Mouse (Mus musculus) heart, embryonic 14.5 days (tissue): ENCODE measurements around the gene Mustn1. TPM values are rescaled to one million over a fixed set of nuclear protein-coding genes. Genes with fewer than 3 reads are reported as not detected.

Source experiments
- ATAC-seq: fragments of 200-750 bp; cut with Nextera tagmentation; 2 replicates; pipeline ENCODE4 v1.8.0; 2017; ENCODE audit warnings: low read depth, moderate TSS enrichment; ENCODE audit not compliant: insufficient number of reproducible peaks, insufficient read depth, low FRiP score
- H3K27ac ChIP-seq, 2 experiments: fragments of 200-500 bp in 1 of 2; fragments of 300-500 bp in 1 of 2; sonication (generic) in 1 of 2; replicated peaks in 1 of 2; 2 replicates each; pipeline ENCODE4 v1.5.1; 2012 to 2014; ENCODE audit warnings: low read depth in 2 of 2, low read length in 2 of 2, control low read depth in 1 of 2, mild to moderate bottlenecking in 1 of 2, mixed read lengths in 1 of 2; ENCODE audit not compliant: control insufficient read depth in 1 of 2, insufficient read depth in 1 of 2
- H3K27me3 ChIP-seq: fragments of 300-500 bp; sonication (generic); 2 replicates; pipeline ENCODE4 v1.6.1; 2014; ENCODE audit warnings: mild to moderate bottlenecking, low read length, control low read depth; ENCODE audit not compliant: control insufficient read depth, insufficient read depth
- H3K36me3 ChIP-seq: fragments of 300-500 bp; sonication (generic); 2 replicates; pipeline ENCODE4 v1.6.1; 2014; ENCODE audit warnings: mild to moderate bottlenecking, control low read depth, low read length, mixed read lengths; ENCODE audit not compliant: control insufficient read depth, insufficient read depth
- H3K4me1 ChIP-seq, 2 experiments: fragments of 200-500 bp in 1 of 2; fragments of 300-500 bp in 1 of 2; sonication (generic) in 1 of 2; 2 replicates each; pipeline ENCODE4 v1.6.1; 2012 to 2014; ENCODE audit warnings: low read length in 2 of 2, control low read depth in 1 of 2, mixed read lengths in 1 of 2; ENCODE audit not compliant: control insufficient read depth in 2 of 2, insufficient read depth in 2 of 2
- H3K4me2 ChIP-seq: fragments of 300-500 bp; sonication (generic); 2 replicates; pipeline ENCODE4 v1.6.1; 2014; ENCODE audit warnings: mild to moderate bottlenecking, low read length
- H3K4me3 ChIP-seq, 2 experiments: fragments of 200-500 bp in 1 of 2; fragments of 300-500 bp in 1 of 2; sonication (generic) in 1 of 2; 2 replicates each; pipeline ENCODE4 v1.5.1; 2012 to 2014; ENCODE audit warnings: low read length in 2 of 2, mild to moderate bottlenecking in 2 of 2, control low read depth in 1 of 2, low read depth in 1 of 2, moderate library complexity in 1 of 2; ENCODE audit not compliant: control insufficient read depth in 1 of 2, insufficient read depth in 1 of 2
- H3K9ac ChIP-seq: fragments of 300-500 bp; sonication (generic); 2 replicates; pipeline ENCODE4 v1.6.1; 2014; ENCODE audit warnings: mild to moderate bottlenecking, low read length
- H3K9me3 ChIP-seq: fragments of 300-500 bp; sonication (generic); 2 replicates; pipeline ENCODE4 v1.6.1; 2016; ENCODE audit warnings: low read length, control low read depth; ENCODE audit not compliant: control insufficient read depth
- WGBS: fragments of 180-500 bp; shearing (Covaris S2); extraction: QIAGEN DNeasy Blood & Tissue Kit; methylation state at CpG from one replicate; pipeline ENCODE4 v1.1.7; 2014; 5-methylcytosine and 5-hydroxymethylcytosine counted together
- polyA plus RNA-seq: library from polyadenylated mRNA; unstranded; fragments of >200 nt; fragmentation: Nextera tagmentation; extraction: Ambion mirVana; gene quantifications from 2 replicates; pipeline ENCODE4 v1.2.1, GENCODE M21; 2014

The Mustn1 gene
- polyA plus RNA-seq, 1 experiment from 2014 or later, result 3.3 TPM

- Histone ChIP-seq H3K9ac (no peak overlapping the region), H3K27me3 (no peaks in the 10 kb centered on the region), H3K36me3 (peaks cover 10% of the 10 kb centered on the region; the same call in 1 of the 2 replicates), H3K4me3 (no peak overlapping the region), H3K9me3 (no peaks in the 10 kb centered on the region), H3K4me1 (peaks cover 6 to 15% of the 10 kb centered on the region in 2 experiments; a peak in 3 of 4 replicates), H3K4me2 (no peak overlapping the region), H3K27ac (no peak overlapping the region)
- ATAC-seq, result no peak
- 69% methylated on average over 8 of the region's 8 CpGs for WGBS
Measured at GRCm38 (mm10) chr14:30880251-30880650, 1.3 kb downstream of the Mustn1 start.

GRCm38 (mm10) chr14:30880811-30881717 is 2.1 kb downstream of the Mustn1 start:
- Histone ChIP-seq H3K4me3 (no peak overlapping the region), H3K4me1 (peaks cover 6 to 15% of the 10 kb centered on the region in 2 experiments; a peak in 3 of 4 replicates), H3K9me3 (no peaks in the 10 kb centered on the region), H3K36me3 (peaks cover 7% of the 10 kb centered on the region; the same call in 1 of the 2 replicates), H3K9ac (no peak overlapping the region), H3K27ac (no peak overlapping the region), H3K4me2 (no peak overlapping the region), H3K27me3 (no peaks in the 10 kb centered on the region)
- ATAC-seq, result no peak
- 82% methylated on average over 17 of the region's 17 CpGs for WGBS

GRCm38 (mm10) chr14:30881718-30882108 is 2.7 kb downstream of the Mustn1 start:
- no peak for ATAC-seq
- peaks cover 6 to 15% of the 10 kb centered on the region in 2 experiments; a peak in 3 of 4 replicates for H3K4me1 ChIP-seq
- WGBS, result 86% methylated on average over 3 of the region's 3 CpGs

GRCm38 (mm10) chr14:30885298-30885697 is 6.3 kb downstream of the Mustn1 start:
- no peak for ATAC-seq
- H3K27me3 ChIP-seq, result no peaks in the 10 kb centered on the region
- peaks cover 6 to 8% of the 10 kb centered on the region in 2 experiments; a peak in 3 of 4 replicates for H3K4me1 ChIP-seq
- H3K9me3 ChIP-seq, result no peaks in the 10 kb centered on the region
- H3K27ac ChIP-seq, result no peak overlapping the region
- no peaks in the 10 kb centered on the region for H3K36me3 ChIP-seq
- WGBS, result 19% methylated on average over 3 of the region's 3 CpGs
- H3K9ac ChIP-seq, result no peak overlapping the region
- no peak overlapping the region for H3K4me3 ChIP-seq
- H3K4me2 ChIP-seq, result no peak overlapping the region

More at GRCm38 (mm10) chr14:30881718-30882108, 2.7 kb downstream of the Mustn1 start:
- Histone ChIP-seq H3K4me3 (no peak overlapping the region), H3K4me2 (no peak overlapping the region), H3K9ac (no peak overlapping the region), H3K9me3 (no peaks in the 10 kb centered on the region), H3K27me3 (no peaks in the 10 kb centered on the region), H3K27ac (no peak overlapping the region), H3K36me3 (peaks cover under 1% of the 10 kb centered on the region; the same call in 1 of the 2 replicates)

GRCm38 (mm10) chr14:30886204-30886603 is 7.2 kb downstream of the Mustn1 start, which contains the start of gene Itih4:
Itih4 (plus strand) TSS chr14:30886476.
- H3K4me1 ChIP-seq, result peaks cover 6 to 8% of the 10 kb centered on the region in 2 experiments; a peak in 3 of 4 replicates
- 74% methylated on average over 3 of the region's 3 CpGs for WGBS

GRCm38 (mm10) chr14:30888271-30888732 is 9.3 kb downstream of the Mustn1 start:
- Histone ChIP-seq H3K36me3 (no peaks in the 10 kb centered on the region), H3K27ac (no peak overlapping the region), H3K4me1 (peaks cover 6 to 8% of the 10 kb centered on the region in 2 experiments; a peak in 3 of 4 replicates), H3K9me3 (no peaks in the 10 kb centered on the region), H3K4me3 (no peak overlapping the region), H3K27me3 (no peaks in the 10 kb centered on the region), H3K9ac (no peak overlapping the region), H3K4me2 (peak overlapping the region; percentile 36; the same call in 1 of the 2 replicates)
- WGBS, result 12% methylated on average over 9 of the region's 9 CpGs
- ATAC-seq, result 0 out of 2 replicates have a peak, but pooled peaks have one; percentile 45

More at GRCm38 (mm10) chr14:30886204-30886603, 7.2 kb downstream of the Mustn1 start, which contains the start of gene Itih4:
- no peak within 1 kb of the TSS for H3K9ac ChIP-seq
- H3K27me3 ChIP-seq, result no peaks in the 10 kb centered on the region
- no peak within 1 kb of the TSS for H3K4me2 ChIP-seq
- ATAC-seq, result no peak
- no peak within 1 kb of the TSS for H3K27ac ChIP-seq
- H3K36me3 ChIP-seq, result no peaks in the 10 kb centered on the region
- no peak within 1 kb of the TSS for H3K4me3 ChIP-seq
- no peaks in the 10 kb centered on the region for H3K9me3 ChIP-seq

GRCm38 (mm10) chr14:30899972-30900371 is 21.0 kb downstream of the Mustn1 start:
- 60% methylated on average over 3 of the region's 3 CpGs for WGBS
- no peaks in the 10 kb centered on the region for H3K36me3 ChIP-seq
- no peak overlapping the region for H3K27ac ChIP-seq
- H3K4me3 ChIP-seq, result no peak overlapping the region
- H3K4me2 ChIP-seq, result no peak overlapping the region
- H3K27me3 ChIP-seq, result no peaks in the 10 kb centered on the region
- no peaks in the 10 kb centered on the region; a peak in 1 of 4 replicates for H3K4me1 ChIP-seq
- H3K9me3 ChIP-seq, result no peaks in the 10 kb centered on the region
- ATAC-seq, result no peak
- H3K9ac ChIP-seq, result no peak overlapping the region
